Mouse (Mus musculus): Measurements from ENCODE around the gene B830017H08Rik.

- TF ChIP-seq CTCF (IDR thresholded peaks at IDR 0.05; ENCODE audit: extremely low read depth, insufficient read depth, insufficient read length, insufficient replicate concordance): no peak
- no peak for TF ChIP-seq POLR2A (IDR thresholded peaks at IDR 0.05; ENCODE audit: low read depth, low read length)
Observed at GRCm38 (mm10) chr16:17842437-17842836, 9.5 kb downstream of the B830017H08Rik start.

Measured in spleen, adult 2 months (tissue).